Mouse (Mus musculus) mature B cell (primary cell): ENCODE data around the gene Prune1.

Source experiments
- in situ Hi-C: fragments of 300-500 bp; cut with MboI; formaldehyde crosslinking; loops from 2 replicates; pipeline ENCODE4 v1.14.3; 2019

Prune1 gene

GRCm38 (mm10) chr3:95239022-95239421 is 42.9 kb downstream of the Prune1 start:
- in situ Hi-C loops, result no loop called here

GRCm38 (mm10) chr3:95237541-95238099 is 44.3 kb downstream of the Prune1 start:
- in situ Hi-C loops, result no loop called here

- in situ Hi-C loops, result no loop called here
These were observed 46.2 kb downstream of the Prune1 start for GRCm38 (mm10) chr3:95235386-95236301.

- in situ Hi-C loops, result no loop called here
These were observed 48.4 kb downstream of the Prune1 start for GRCm38 (mm10) chr3:95233303-95233980.

- in situ Hi-C loops, result no loop called here
These were observed 49.1 kb downstream of the Prune1 start for GRCm38 (mm10) chr3:95232771-95233170.

GRCm38 (mm10) chr3:95231298-95232221 is 50.3 kb downstream of the Prune1 start, which contains the start of gene Mllt11:
Gene Mllt11, minus strand, starts transcription at chr3:95232171.
- in situ Hi-C loops, result no loop called here

GRCm38 (mm10) chr3:95230495-95231297 is 51.2 kb downstream of the Prune1 start:
- in situ Hi-C loops, result no loop called here

GRCm38 (mm10) chr3:95229781-95230494 is 51.9 kb downstream of the Prune1 start:
- in situ Hi-C loops, result no loop called here

GRCm38 (mm10) chr3:95228894-95229780 is 52.7 kb downstream of the Prune1 start:
- in situ Hi-C loops, result no loop called here

GRCm38 (mm10) chr3:95228148-95228893 is 53.6 kb downstream of the Prune1 start, which contains the start of gene Cdc42se1:
Gene Cdc42se1, plus strand, starts transcription at chr3:95228732.
- in situ Hi-C loops, result no loop called here

- in situ Hi-C loops, result no loop called here
These were observed 54.7 kb downstream of the Prune1 start for GRCm38 (mm10) chr3:95227214-95227613.

- in situ Hi-C loops, result no loop called here
These were observed 57.6 kb downstream of the Prune1 start for GRCm38 (mm10) chr3:95224295-95224694.

- in situ Hi-C loops, result no loop called here
These were observed 58.8 kb downstream of the Prune1 start for GRCm38 (mm10) chr3:95223041-95223440.

GRCm38 (mm10) chr3:95218466-95219137 is 63.3 kb downstream of the Prune1 start:
- in situ Hi-C loops, result loop anchor here (5.0 kb wide), 1 partner anchor 44 kb away; no protein-coding TSS in a partner anchor

GRCm38 (mm10) chr3:95217255-95218134 is 64.4 kb downstream of the Prune1 start, which contains the start of gene Gabpb2:
Gene Gabpb2, minus strand, starts transcription at chr3:95217916.
- in situ Hi-C loops, result loop anchor here (5.0 kb wide), 1 partner anchor 45 kb away; no protein-coding TSS in a partner anchor

GRCm38 (mm10) chr3:95216655-95217254 is 65.1 kb downstream of the Prune1 start:
- in situ Hi-C loops, result loop anchor here (5.0 kb wide), 1 partner anchor 46 kb away; no protein-coding TSS in a partner anchor
